Mouse (Mus musculus) midbrain, embryonic 13.5 days (tissue): ENCODE results near the gene 1700017N19Rik. TPM values are rescaled to one million over a fixed set of nuclear protein-coding genes. Genes with fewer than 3 reads are reported as not detected.

Source experiments
- ATAC-seq: fragments of 200-750 bp; cut with Nextera tagmentation; 2 replicates; pipeline ENCODE4 v1.8.0; 2017; ENCODE audit warnings: mild to moderate bottlenecking, moderate TSS enrichment, moderate library complexity
- H3K27ac ChIP-seq: fragments of 300-500 bp; sonication (generic); 2 replicates; pipeline ENCODE4 v1.5.1; 2015; ENCODE audit warnings: inconsistent platforms, mild to moderate bottlenecking, moderate library complexity
- H3K27me3 ChIP-seq: fragments of 300-500 bp; sonication (generic); 2 replicates; pipeline ENCODE4 v1.6.1; 2015; ENCODE audit warnings: mild to moderate bottlenecking, inconsistent platforms
- H3K36me3 ChIP-seq: fragments of 300-500 bp; sonication (generic); 2 replicates; pipeline ENCODE4 v1.6.1; 2015; ENCODE audit warnings: mild to moderate bottlenecking, inconsistent platforms
- H3K4me1 ChIP-seq: fragments of 300-500 bp; sonication (generic); replicated peaks from 2 replicates; pipeline ENCODE4 v1.6.1; 2015; ENCODE audit warnings: inconsistent platforms
- H3K4me2 ChIP-seq: fragments of 300-500 bp; sonication (generic); replicated peaks from 2 replicates; pipeline ENCODE4 v1.6.1; 2015; ENCODE audit warnings: moderate library complexity, mild to moderate bottlenecking, inconsistent platforms
- H3K4me3 ChIP-seq: fragments of 300-500 bp; sonication (generic); replicated peaks from 2 replicates; pipeline ENCODE4 v1.5.1; 2015; ENCODE audit warnings: mild to moderate bottlenecking, inconsistent platforms
- H3K9ac ChIP-seq: fragments of 300-500 bp; sonication (generic); replicated peaks from 2 replicates; pipeline ENCODE4 v1.6.1; 2015; ENCODE audit warnings: mild to moderate bottlenecking, inconsistent platforms
- H3K9me3 ChIP-seq: fragments of 300-500 bp; sonication (generic); 2 replicates; pipeline ENCODE4 v1.6.1; 2016; ENCODE audit warnings: mild to moderate bottlenecking, inconsistent platforms
- WGBS: fragments of 180-500 bp; shearing (Covaris S2); methylation state at CpG from one replicate; pipeline ENCODE4 v1.1.7; 2015; 5-methylcytosine and 5-hydroxymethylcytosine counted together
- polyA plus RNA-seq: library from polyadenylated mRNA; unstranded; fragments of >200 nt; fragmentation: Nextera tagmentation; extraction: Ambion mirVana; gene quantifications from 2 replicates; pipeline ENCODE4 v1.2.1, GENCODE M21; 2015

Gene 1700017N19Rik
- polyA plus RNA-seq, 1 experiment from 2014 or later = 0.13 TPM

GRCm38 (mm10) chr10:100604254-100604653 is 14.0 kb downstream of the 1700017N19Rik start:
- ATAC-seq = peak; percentile 59
- no peaks in the 10 kb centered on the region for H3K36me3 ChIP-seq
- H3K9ac ChIP-seq = no peak overlapping the region
- no peak overlapping the region for H3K4me2 ChIP-seq
- peak overlapping the region; percentile 25; the same call in 1 of the 2 replicates for H3K27ac ChIP-seq
- 61% methylated on average over 2 of the region's 2 CpGs for WGBS
- no peaks in the 10 kb centered on the region for H3K27me3 ChIP-seq
- no peak overlapping the region for H3K4me3 ChIP-seq
- H3K4me1 ChIP-seq = no peaks in the 10 kb centered on the region
- no peaks in the 10 kb centered on the region for H3K9me3 ChIP-seq

GRCm38 (mm10) chr10:100617233-100617903 is 27.1 kb downstream of the 1700017N19Rik start:
- no peaks in the 10 kb centered on the region for H3K36me3 ChIP-seq
- no peaks in the 10 kb centered on the region for H3K9me3 ChIP-seq
- no peak overlapping the region for H3K27ac ChIP-seq
- no peak overlapping the region for H3K4me2 ChIP-seq
- ATAC-seq = no peak
- H3K4me1 ChIP-seq = no peaks in the 10 kb centered on the region
- WGBS = 70% methylated on average over 6 of the region's 6 CpGs
- H3K9ac ChIP-seq = no peak overlapping the region
- no peaks in the 10 kb centered on the region for H3K27me3 ChIP-seq
- H3K4me3 ChIP-seq = no peak overlapping the region

GRCm38 (mm10) chr10:100619474-100619873 is 29.2 kb downstream of the 1700017N19Rik start:
- H3K4me3 ChIP-seq = no peak overlapping the region
- H3K4me1 ChIP-seq = no peaks in the 10 kb centered on the region
- 96% methylated on average over 7 of the region's 7 CpGs for WGBS

GRCm38 (mm10) chr10:100620040-100620439 is 29.8 kb downstream of the 1700017N19Rik start:
- Histone ChIP-seq H3K9ac (no peak overlapping the region), H3K9me3 (no peaks in the 10 kb centered on the region), H3K27ac (no peak overlapping the region), H3K27me3 (no peaks in the 10 kb centered on the region), H3K4me3 (no peak overlapping the region), H3K4me2 (no peak overlapping the region), H3K36me3 (no peaks in the 10 kb centered on the region), H3K4me1 (no peaks in the 10 kb centered on the region)
- WGBS = 94% methylated on average over 12 of the region's 12 CpGs
- no peak for ATAC-seq

More at GRCm38 (mm10) chr10:100619474-100619873, 29.2 kb downstream of the 1700017N19Rik start:
- Histone ChIP-seq H3K9ac (no peak overlapping the region), H3K36me3 (no peaks in the 10 kb centered on the region), H3K27ac (no peak overlapping the region), H3K9me3 (no peaks in the 10 kb centered on the region), H3K4me2 (no peak overlapping the region), H3K27me3 (no peaks in the 10 kb centered on the region)
- no peak for ATAC-seq

GRCm38 (mm10) chr10:100622494-100622893 is 32.2 kb downstream of the 1700017N19Rik start:
- no peak overlapping the region for H3K9ac ChIP-seq
- no peaks in the 10 kb centered on the region for H3K27me3 ChIP-seq
- H3K4me3 ChIP-seq = no peak overlapping the region
- H3K4me2 ChIP-seq = no peak overlapping the region
- 74% methylated on average over 3 of the region's 3 CpGs for WGBS
- no peaks in the 10 kb centered on the region for H3K4me1 ChIP-seq
- H3K36me3 ChIP-seq = no peaks in the 10 kb centered on the region
- no peak overlapping the region for H3K27ac ChIP-seq
- no peak for ATAC-seq
- H3K9me3 ChIP-seq = no peaks in the 10 kb centered on the region

GRCm38 (mm10) chr10:100629762-100630438 is 39.6 kb downstream of the 1700017N19Rik start:
- WGBS = 22% methylated on average over 20 of the region's 20 CpGs
- Histone ChIP-seq H3K4me2 (peak overlapping the region; percentile 33), H3K9ac (no peak overlapping the region), H3K27ac (peak overlapping the region; percentile 76), H3K4me1 (0 out of 2 replicates have a peak, but pooled peaks cover 3% of the 10 kb centered on the region), H3K36me3 (no peaks in the 10 kb centered on the region), H3K9me3 (no peaks in the 10 kb centered on the region), H3K4me3 (0 out of 2 replicates have a peak overlapping the region, but pooled peaks have one; percentile 13), H3K27me3 (no peaks in the 10 kb centered on the region)
- ATAC-seq = peak; percentile 79; the same call in 1 of the 2 replicates

GRCm38 (mm10) chr10:100642887-100643286 is 52.6 kb downstream of the 1700017N19Rik start:
- Histone ChIP-seq H3K9ac (no peak overlapping the region), H3K4me1 (no peaks in the 10 kb centered on the region), H3K27me3 (no peaks in the 10 kb centered on the region), H3K27ac (no peak overlapping the region), H3K9me3 (no peaks in the 10 kb centered on the region), H3K4me2 (no peak overlapping the region), H3K36me3 (no peaks in the 10 kb centered on the region), H3K4me3 (no peak overlapping the region)
- WGBS = 80% methylated on average over 3 of the region's 3 CpGs
- ATAC-seq = no peak

GRCm38 (mm10) chr10:100645331-100645935 is 55.1 kb downstream of the 1700017N19Rik start:
- no peak overlapping the region for H3K9ac ChIP-seq
- no peak overlapping the region for H3K4me3 ChIP-seq
- no peak overlapping the region for H3K27ac ChIP-seq
- no peaks in the 10 kb centered on the region for H3K4me1 ChIP-seq
- no peaks in the 10 kb centered on the region for H3K27me3 ChIP-seq
- ATAC-seq = no peak
- H3K4me2 ChIP-seq = no peak overlapping the region
- 95% methylated on average over 4 of the region's 4 CpGs for WGBS
- H3K9me3 ChIP-seq = no peaks in the 10 kb centered on the region
- no peaks in the 10 kb centered on the region for H3K36me3 ChIP-seq

GRCm38 (mm10) chr10:100654183-100654582 is 63.9 kb downstream of the 1700017N19Rik start:
- Histone ChIP-seq H3K27ac (no peak overlapping the region), H3K9ac (no peak overlapping the region), H3K4me2 (no peak overlapping the region), H3K4me3 (no peak overlapping the region), H3K9me3 (no peaks in the 10 kb centered on the region), H3K4me1 (no peaks in the 10 kb centered on the region), H3K36me3 (no peaks in the 10 kb centered on the region), H3K27me3 (no peaks in the 10 kb centered on the region)
- ATAC-seq = no peak

GRCm38 (mm10) chr10:100661970-100662590 is 71.8 kb downstream of the 1700017N19Rik start:
- H3K4me3 ChIP-seq = no peak overlapping the region
- H3K27ac ChIP-seq = no peak overlapping the region
- no peaks in the 10 kb centered on the region for H3K36me3 ChIP-seq
- H3K9ac ChIP-seq = no peak overlapping the region
- H3K27me3 ChIP-seq = no peaks in the 10 kb centered on the region
- H3K9me3 ChIP-seq = no peaks in the 10 kb centered on the region
- no peak for ATAC-seq
- no peak overlapping the region for H3K4me2 ChIP-seq
- H3K4me1 ChIP-seq = no peaks in the 10 kb centered on the region
- 50% methylated on average over 2 of the region's 2 CpGs for WGBS
